Mouse (Mus musculus) MEL (cell line): ENCODE results near the gene Odf4. TPM values are rescaled to one million over a fixed set of nuclear protein-coding genes. Genes with fewer than 3 reads are reported as not detected.

Experiments
- DNase-seq: peaks from one replicate; pipeline ENCODE4 v3.0.0; 2011; ENCODE audit warnings: low read depth, low spot score
- H3K27ac ChIP-seq: 2 replicates; pipeline ENCODE4 v1.5.1; 2012; ENCODE audit warnings: low read depth, mild to moderate bottlenecking, control low read depth, low read length, moderate library complexity; ENCODE audit not compliant: control insufficient read depth
- H3K27me3 ChIP-seq, 2 experiments: fragments of 150-350 bp in 1 of 2; sonication (generic) in 1 of 2; 2 replicates each; pipeline ENCODE4 v1.6.1; 2012; ENCODE audit warnings: low read length in 2 of 2, mild to moderate bottlenecking in 2 of 2, improper control_type of control experiment in 1 of 2, moderate library complexity in 1 of 2; ENCODE audit not compliant: insufficient read depth in 2 of 2, control insufficient read depth in 1 of 2
- H3K36me3 ChIP-seq, 2 experiments: 2 replicates each; pipeline ENCODE4 v1.6.1; 2012 to 2014; ENCODE audit warnings: low read length in 2 of 2, improper control_type of control experiment in 1 of 2, inconsistent platforms in 1 of 2, mild to moderate bottlenecking in 1 of 2; ENCODE audit not compliant: insufficient read depth in 2 of 2, control insufficient read depth in 1 of 2
- H3K4me1 ChIP-seq, 2 experiments: fragments of 150-350 bp in 1 of 2; sonication (generic) in 1 of 2; 2 replicates each; pipeline ENCODE4 v1.6.1; 2012; ENCODE audit warnings: low read length in 2 of 2, improper control_type of control experiment in 1 of 2, mild to moderate bottlenecking in 1 of 2; ENCODE audit not compliant: insufficient read depth in 2 of 2, control insufficient read depth in 1 of 2
- H3K4me3 ChIP-seq, 2 experiments: fragments of 150-350 bp in 1 of 2; sonication (generic) in 1 of 2; 2 replicates each; pipeline ENCODE4 v1.5.1; 2012; ENCODE audit warnings: low read depth in 2 of 2, low read length in 2 of 2, mild to moderate bottlenecking in 2 of 2, moderate library complexity in 2 of 2, control low read depth in 1 of 2, improper control_type of control experiment in 1 of 2; ENCODE audit not compliant: control insufficient read depth in 1 of 2, insufficient read depth in 1 of 2
- H3K79me2 ChIP-seq: 2 replicates; pipeline ENCODE4 v1.6.1; 2012; ENCODE audit warnings: mild to moderate bottlenecking, low read length, moderate library complexity; ENCODE audit not compliant: control insufficient read depth, poor library complexity, insufficient read depth
- H3K9ac ChIP-seq: 2 replicates; pipeline ENCODE4 v1.6.1; 2012; ENCODE audit warnings: low read depth, mild to moderate bottlenecking, control low read depth, low read length, moderate library complexity; ENCODE audit not compliant: control insufficient read depth, poor library complexity, severe bottlenecking
- H3K9me3 ChIP-seq: fragments of 150-350 bp; sonication (generic); replicated peaks from 2 replicates; pipeline ENCODE4 v1.6.1; 2012; ENCODE audit warnings: mild to moderate bottlenecking, low read length, improper control_type of control experiment, moderate library complexity; ENCODE audit not compliant: insufficient read depth
- BHLHE40 ChIP-seq: IDR thresholded peaks from 2 replicates; pipeline ENCODE4 v1.6.1; 2012; ENCODE audit warnings: low read depth, mild to moderate bottlenecking, inconsistent platforms, low read length, improper control_type of control experiment, borderline replicate concordance
- EP300 ChIP-seq, 2 experiments: IDR thresholded peaks; 2 replicates each; pipeline ENCODE4 v1.6.1; 2011; ENCODE audit warnings: improper control_type of control experiment in 2 of 2, low read length in 2 of 2, low read depth in 1 of 2, mild to moderate bottlenecking in 1 of 2
- GATA1 ChIP-seq: IDR thresholded peaks from 2 replicates; pipeline ENCODE4 v1.6.1; 2011; ENCODE audit warnings: low read depth, low read length, improper control_type of control experiment
- JUND ChIP-seq: IDR thresholded peaks from 2 replicates; pipeline ENCODE4 v1.6.1; 2011; ENCODE audit warnings: low read depth, mild to moderate bottlenecking, improper control_type of control experiment, low read length
- MAX ChIP-seq: IDR thresholded peaks from 2 replicates; pipeline ENCODE4 v1.6.1; 2011; ENCODE audit warnings: low read length, improper control_type of control experiment
- MEF2A ChIP-seq: IDR thresholded peaks from 2 replicates; pipeline ENCODE4 v1.6.1; 2014; ENCODE audit warnings: low read depth, mild to moderate bottlenecking, inconsistent platforms, low read length, improper control_type of control experiment; ENCODE audit not compliant: poor library complexity, insufficient replicate concordance, severe bottlenecking; ENCODE audit errors: extremely low read depth
- MXI1 ChIP-seq: IDR thresholded peaks from 2 replicates; pipeline ENCODE4 v1.6.1; 2011; ENCODE audit warnings: mild to moderate bottlenecking, low read depth, low read length, improper control_type of control experiment
- MYB ChIP-seq: IDR thresholded peaks from 2 replicates; pipeline ENCODE4 v1.6.1; 2011; ENCODE audit warnings: mild to moderate bottlenecking, low read depth, low read length, improper control_type of control experiment
- NELFE ChIP-seq: IDR thresholded peaks from 2 replicates; pipeline ENCODE4 v1.6.1; 2011; ENCODE audit warnings: low read depth, low read length, improper control_type of control experiment
- POLR2A ChIP-seq, 2 experiments: IDR thresholded peaks; 2 replicates each; pipeline ENCODE4 v1.6.1; 2011 to 2012; ENCODE audit warnings: low read length in 2 of 2, mild to moderate bottlenecking in 2 of 2, control low read depth in 1 of 2, improper control_type of control experiment in 1 of 2, low read depth in 1 of 2, moderate library complexity in 1 of 2; ENCODE audit not compliant: control insufficient read depth in 1 of 2, insufficient read depth in 1 of 2, poor library complexity in 1 of 2
- RAD21 ChIP-seq: IDR thresholded peaks from 2 replicates; pipeline ENCODE4 v1.6.1; 2011; ENCODE audit warnings: mild to moderate bottlenecking, low read depth, low read length, improper control_type of control experiment
- RCOR1 ChIP-seq: IDR thresholded peaks from 2 replicates; pipeline ENCODE4 v1.6.1; 2012; ENCODE audit warnings: low read depth, mild to moderate bottlenecking, inconsistent platforms, low read length, improper control_type of control experiment
- SIN3A ChIP-seq: IDR thresholded peaks from 2 replicates; pipeline ENCODE4 v1.6.1; 2012; ENCODE audit warnings: low read length, improper control_type of control experiment, inconsistent platforms
- SMC3 ChIP-seq: IDR thresholded peaks from 2 replicates; pipeline ENCODE4 v1.6.1; 2011; ENCODE audit warnings: low read depth, low read length, improper control_type of control experiment
- TAL1 ChIP-seq: IDR thresholded peaks from 2 replicates; pipeline ENCODE4 v1.6.1; 2012; ENCODE audit warnings: mild to moderate bottlenecking, inconsistent platforms, low read length, moderate library complexity, mixed read lengths
- TBP ChIP-seq: IDR thresholded peaks from 2 replicates; pipeline ENCODE4 v1.8.0; 2011; ENCODE audit warnings: low read depth, low read length, improper control_type of control experiment
- TCF12 ChIP-seq: IDR thresholded peaks from 2 replicates; pipeline ENCODE4 v1.6.1; 2014; ENCODE audit warnings: low read depth, mild to moderate bottlenecking, inconsistent platforms, low read length, improper control_type of control experiment, moderate library complexity
- UBTF ChIP-seq: IDR thresholded peaks from 2 replicates; pipeline ENCODE4 v1.6.1; 2012; ENCODE audit warnings: low read depth, mild to moderate bottlenecking, inconsistent platforms, low read length, improper control_type of control experiment, moderate library complexity, borderline replicate concordance; ENCODE audit not compliant: insufficient read depth
- USF2 ChIP-seq, 2 experiments: IDR thresholded peaks; 2 replicates each; pipeline ENCODE4 v1.6.1; 2011 to 2012; ENCODE audit warnings: improper control_type of control experiment in 2 of 2, low read length in 2 of 2, borderline replicate concordance in 1 of 2, inconsistent platforms in 1 of 2, low read depth in 1 of 2, mild to moderate bottlenecking in 1 of 2; ENCODE audit not compliant: insufficient read depth in 1 of 2
- ZKSCAN1 ChIP-seq: IDR thresholded peaks from 2 replicates; pipeline ENCODE4 v1.6.1; 2012; ENCODE audit warnings: low read depth, mild to moderate bottlenecking, inconsistent platforms, low read length, improper control_type of control experiment, moderate library complexity
- ZMIZ1 ChIP-seq: IDR thresholded peaks from 2 replicates; pipeline ENCODE4 v1.6.1; 2012; ENCODE audit warnings: low read depth, mild to moderate bottlenecking, inconsistent platforms, low read length, improper control_type of control experiment, moderate library complexity
- ZNF384 ChIP-seq: IDR thresholded peaks from 2 replicates; pipeline ENCODE4 v1.6.1; 2012; ENCODE audit warnings: low read depth, mild to moderate bottlenecking, inconsistent platforms, low read length, improper control_type of control experiment
- polyA plus RNA-seq, 2 experiments: library from polyadenylated mRNA; stranded (reverse) in 1 of 2; unstranded in 1 of 2; fragments of >175 nt in 1 of 2; fragments of >200 nt in 1 of 2; gene quantifications; 2 replicates each; pipeline versions ENCODE4 v1.2.1 to v1.2.4; 2012; ENCODE audit warnings: low replicate concordance in 2 of 2, low read depth in 1 of 2; ENCODE audit not compliant: insufficient read length in 2 of 2, insufficient read depth in 1 of 2, missing spikeins in 1 of 2
- total RNA-seq: library from RNA; depleted of rRNA; stranded (reverse); fragments of 300-350 nt; gene quantifications from 2 replicates; pipeline ENCODE4 v1.2.3, GENCODE M21; 2012

Gene Odf4
- total and polyA plus RNA-seq, 3 experiments = not detected

- Histone ChIP-seq H3K79me2 (no peaks in the 10 kb centered on the region), H3K27ac (no peak overlapping the region), H3K27me3 (no peaks in the 10 kb centered on the region; a peak in 1 of 4 replicates), H3K9ac (no peak overlapping the region), H3K4me3 (no peak overlapping the region), H3K9me3 (no peaks in the 10 kb centered on the region), H3K4me1 (0 out of 4 replicates have a peak, but pooled peaks cover 0 to 3% of the 10 kb centered on the region in 2 experiments), H3K36me3 (no peaks in the 10 kb centered on the region; a peak in 1 of 4 replicates)
- 0 out of 2 replicates have a peak, but pooled peaks have one; percentile 28 for TF ChIP-seq TCF12
- TF ChIP-seq SMC3 = no peak
- TF ChIP-seq GATA1 = peak; percentile 76
- TF ChIP-seq MEF2A = no peak
- no peak for TF ChIP-seq RAD21
- TF ChIP-seq MAX = no peak
- no peak for TF ChIP-seq ZKSCAN1
- TF ChIP-seq POLR2A (IDR thresholded peaks at IDR 0.05; ENCODE audit: control insufficient read depth in 1 of 2, insufficient read depth in 1 of 2, low read depth in 1 of 2, low read length in 2 of 2, poor library complexity in 1 of 2) = no peak
- TF ChIP-seq MYB = no peak
- no peak for TF ChIP-seq BHLHE40
- no peak for TF ChIP-seq TBP
- no peak for TF ChIP-seq NELFE
- no peak for TF ChIP-seq UBTF
- TF ChIP-seq RCOR1 = peak; percentile 49; the same call in 1 of the 2 replicates
- TF ChIP-seq JUND = no peak
- TF ChIP-seq ZNF384 = peak; percentile 84; the same call in 1 of the 2 replicates
- no peak for TF ChIP-seq TAL1
- TF ChIP-seq MXI1 = no peak
- no peak for TF ChIP-seq SIN3A
- TF ChIP-seq ZMIZ1 = no peak
- TF ChIP-seq EP300 (IDR thresholded peaks at IDR 0.05; ENCODE audit: low read depth in 1 of 2, low read length in 2 of 2) = peak; percentile 29 to 31; a peak in 2 of 4 replicates
- no peak for TF ChIP-seq USF2 (IDR thresholded peaks at IDR 0.05; ENCODE audit: borderline replicate concordance in 1 of 2, insufficient read depth in 1 of 2, low read depth in 1 of 2, low read length in 2 of 2)
- no peak for DNase-seq
Observed at GRCm38 (mm10) chr11:68911531-68912177, 15.2 kb downstream of the Odf4 start.
